Mouse (Mus musculus): ENCODE measurements around the gene Psg18.
"Not testable (repeated sequence)": the region's sequence is repeated elsewhere in the genome, so short reads cannot be mapped to it uniquely, and the experiment has no call there.

Gene Psg18

GRCm38 (mm10) chr7:18354909-18355308 lies at the start of gene Psg18:
Gene Psg18 (minus strand): TSS chr7:18355009.
- DNase-seq (ENCODE audit: extremely low read depth, low read depth) = not testable (repeated sequence)

GRCm38 (mm10) chr7:18403407-18403806 lies 48.6 kb upstream of the Psg18 start:
- DNase-seq (ENCODE audit: extremely low read depth, low read depth) = no peak

- DNase-seq (ENCODE audit: extremely low read depth, low read depth) = no peak
Observed at GRCm38 (mm10) chr7:18402527-18403237, 47.9 kb upstream of the Psg18 start.

- not testable (repeated sequence) for DNase-seq (ENCODE audit: extremely low read depth, low read depth)
Observed at GRCm38 (mm10) chr7:18391483-18391882, 36.7 kb upstream of the Psg18 start.

GRCm38 (mm10) chr7:18378295-18378694 lies 23.5 kb upstream of the Psg18 start:
- DNase-seq (ENCODE audit: extremely low read depth, low read depth) = no peak

- DNase-seq (ENCODE audit: extremely low read depth, low read depth) = not testable (repeated sequence)
Observed at GRCm38 (mm10) chr7:18335411-18335810, 19.4 kb downstream of the Psg18 start.
